Mouse (Mus musculus) stomach, embryonic 14.5 days (tissue): ENCODE data around the gene Cd3eap. TPM values are rescaled to one million over a fixed set of nuclear protein-coding genes. Genes with fewer than 3 reads are reported as not detected.
A peak's percentile ranks its signal among the peaks of the same experiment; 100 is the strongest.

Source experiments
- ATAC-seq: fragments of 200-750 bp; cut with Nextera tagmentation; 2 replicates; pipeline ENCODE4 v1.8.0; 2017; ENCODE audit warnings: low read depth, moderate TSS enrichment; ENCODE audit not compliant: insufficient number of reproducible peaks, insufficient read depth, low FRiP score
- H3K27ac ChIP-seq: fragments of 300-500 bp; sonication (generic); 2 replicates; pipeline ENCODE4 v1.5.1; 2014; ENCODE audit warnings: mild to moderate bottlenecking, low read length, moderate library complexity, mixed read lengths
- H3K27me3 ChIP-seq: fragments of 300-500 bp; sonication (generic); 2 replicates; pipeline ENCODE4 v1.6.1; 2014; ENCODE audit warnings: low read length, control low read depth, mixed read lengths; ENCODE audit not compliant: control insufficient read depth, insufficient read depth
- H3K36me3 ChIP-seq: fragments of 300-500 bp; sonication (generic); 2 replicates; pipeline ENCODE4 v1.6.1; 2014; ENCODE audit warnings: mild to moderate bottlenecking, control low read depth, low read length, moderate library complexity, mixed read lengths; ENCODE audit not compliant: control insufficient read depth, insufficient read depth
- H3K4me1 ChIP-seq: fragments of 300-500 bp; sonication (generic); 2 replicates; pipeline ENCODE4 v1.6.1; 2014; ENCODE audit warnings: low read length, control low read depth, mixed read lengths; ENCODE audit not compliant: control insufficient read depth, insufficient read depth
- H3K4me2 ChIP-seq: fragments of 300-500 bp; sonication (generic); replicated peaks from 2 replicates; pipeline ENCODE4 v1.6.1; 2014; ENCODE audit warnings: low read depth, low read length, control low read depth
- H3K4me3 ChIP-seq: fragments of 300-500 bp; sonication (generic); 2 replicates; pipeline ENCODE4 v1.5.1; 2014; ENCODE audit warnings: low read depth, low read length, control low read depth
- H3K9ac ChIP-seq: fragments of 300-500 bp; sonication (generic); replicated peaks from 2 replicates; pipeline ENCODE4 v1.6.1; 2014; ENCODE audit warnings: low read depth, mild to moderate bottlenecking, control low read depth, low read length, moderate library complexity, mixed read lengths
- H3K9me3 ChIP-seq: fragments of 300-500 bp; sonication (generic); 2 replicates; pipeline ENCODE4 v1.6.1; 2016; ENCODE audit warnings: low read depth, low read length, control low read depth; ENCODE audit not compliant: control insufficient read depth
- WGBS: fragments of 180-500 bp; shearing (Covaris S2); extraction: QIAGEN DNeasy Blood & Tissue Kit; methylation state at CpG from one replicate; pipeline ENCODE4 v1.1.7; 2014; 5-methylcytosine and 5-hydroxymethylcytosine counted together
- polyA plus RNA-seq: library from polyadenylated mRNA; unstranded; fragments of >200 nt; fragmentation: Nextera tagmentation; extraction: Ambion mirVana; gene quantifications from 2 replicates; pipeline ENCODE4 v1.2.1, GENCODE M21; 2014

Gene Cd3eap
- polyA plus RNA-seq, 1 experiment from 2014 or later, result 23.9 TPM

GRCm38 (mm10) chr7:19359892-19360641 lies 784 bp upstream of the Cd3eap start:
- Histone ChIP-seq H3K9ac (peak overlapping the region; percentile 60), H3K27ac (peak overlapping the region; percentile 59), H3K4me3 (peak overlapping the region; percentile 82), H3K4me2 (peak overlapping the region; percentile 96), H3K36me3 (peaks cover 15% of the 10 kb centered on the region), H3K9me3 (no peaks in the 10 kb centered on the region), H3K4me1 (peaks cover 20% of the 10 kb centered on the region), H3K27me3 (no peaks in the 10 kb centered on the region)
- ATAC-seq, result peak; percentile 73
- WGBS, result under 1% methylated on average over 45 of the region's 45 CpGs

- Histone ChIP-seq H3K4me1 (peaks cover 20% of the 10 kb centered on the region), H3K4me3 (peak overlapping the region; percentile 82), H3K9ac (peak overlapping the region; percentile 60), H3K36me3 (peaks cover 24% of the 10 kb centered on the region), H3K27me3 (no peaks in the 10 kb centered on the region), H3K9me3 (no peaks in the 10 kb centered on the region), H3K4me2 (peak overlapping the region; percentile 96), H3K27ac (no peak overlapping the region)
- ATAC-seq, result no peak
- WGBS, result 15% methylated on average over 13 of the region's 13 CpGs
Observed at GRCm38 (mm10) chr7:19358634-19359033, 649 bp downstream of the Cd3eap start.

DNA sequence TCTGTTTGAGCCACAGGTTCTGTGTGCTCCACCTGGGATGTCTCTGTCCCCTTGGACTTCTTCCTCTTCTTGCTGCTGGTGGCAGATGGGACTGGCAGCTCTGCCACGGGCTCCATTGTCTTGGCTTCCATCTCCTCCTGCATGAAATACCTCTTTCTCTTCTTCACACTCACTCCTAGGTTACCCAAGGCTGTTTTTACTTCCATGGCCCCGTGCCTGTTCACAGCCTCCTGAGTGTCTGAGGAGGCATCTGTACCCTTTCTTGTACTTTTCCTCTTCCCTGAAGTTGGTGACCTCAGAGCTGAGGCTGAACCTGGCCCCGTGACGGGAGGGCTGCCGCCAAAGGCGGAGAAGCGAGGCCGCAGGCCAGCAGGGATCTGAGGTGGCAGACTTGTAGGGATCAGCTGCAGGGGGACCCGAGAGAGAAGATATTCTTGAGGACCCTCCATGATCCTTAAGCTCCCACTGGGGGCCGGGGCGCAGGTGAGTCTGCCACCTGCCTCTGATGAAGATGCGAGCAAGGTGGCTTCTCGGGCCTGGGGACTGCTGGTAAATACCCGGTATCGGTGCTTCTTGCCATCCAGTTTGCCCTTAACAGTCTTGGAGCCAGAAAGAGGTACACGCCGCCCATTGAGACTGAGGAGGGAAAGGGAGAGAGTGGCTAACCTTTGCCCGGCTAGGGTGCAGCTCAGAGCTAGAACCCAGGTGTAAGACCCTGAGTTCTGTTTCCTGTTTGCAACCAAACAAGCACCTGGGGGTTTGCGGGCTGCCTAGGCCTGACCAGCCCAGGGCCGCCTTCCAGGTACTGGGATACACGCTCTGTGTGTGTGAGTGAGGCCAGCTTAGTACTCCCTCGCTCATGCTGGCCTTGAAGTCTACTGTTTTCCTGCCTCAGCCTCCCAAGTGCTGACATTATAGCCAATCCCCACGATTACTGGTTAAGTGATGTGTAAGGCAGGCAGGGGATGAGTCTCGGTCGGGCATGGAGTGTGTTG lies 1.6 kb downstream of the Cd3eap start:
- peaks cover 20% of the 10 kb centered on the region for H3K4me1 ChIP-seq
- WGBS, result 92% methylated on average over 25 of the region's 25 CpGs
- peak overlapping the region; percentile 82; the same call in 1 of the 2 replicates for H3K4me3 ChIP-seq
- H3K27ac ChIP-seq, result no peak overlapping the region
- H3K27me3 ChIP-seq, result no peaks in the 10 kb centered on the region
- peak overlapping the region; percentile 96 for H3K4me2 ChIP-seq
- no peak for ATAC-seq
- peaks cover 32% of the 10 kb centered on the region for H3K36me3 ChIP-seq
- H3K9ac ChIP-seq, result peak overlapping the region; percentile 60; the same call in 1 of the 2 replicates
- H3K9me3 ChIP-seq, result no peaks in the 10 kb centered on the region

GRCm38 (mm10) chr7:19356311-19356710 lies 3.0 kb downstream of the Cd3eap start:
- no peaks in the 10 kb centered on the region for H3K27me3 ChIP-seq
- no peak for ATAC-seq
- H3K4me1 ChIP-seq, result peaks cover 10% of the 10 kb centered on the region; the same call in 1 of the 2 replicates
- no peak overlapping the region for H3K27ac ChIP-seq
- 63% methylated on average over 10 of the region's 10 CpGs for WGBS
- peaks cover 40% of the 10 kb centered on the region for H3K36me3 ChIP-seq
- H3K9ac ChIP-seq, result no peak overlapping the region
- no peak overlapping the region for H3K4me2 ChIP-seq
- H3K9me3 ChIP-seq, result no peaks in the 10 kb centered on the region
- H3K4me3 ChIP-seq, result no peak overlapping the region

- H3K27me3 ChIP-seq, result no peaks in the 10 kb centered on the region
- H3K9me3 ChIP-seq, result no peaks in the 10 kb centered on the region
- no peak overlapping the region for H3K9ac ChIP-seq
- no peak for ATAC-seq
- no peak overlapping the region for H3K27ac ChIP-seq
- no peak overlapping the region for H3K4me3 ChIP-seq
- WGBS, result 90% methylated on average over 5 of the region's 5 CpGs
- H3K4me1 ChIP-seq, result peaks cover 7% of the 10 kb centered on the region; the same call in 1 of the 2 replicates
- H3K4me2 ChIP-seq, result no peak overlapping the region
- peaks cover 49% of the 10 kb centered on the region for H3K36me3 ChIP-seq
Observed at GRCm38 (mm10) chr7:19354991-19355390, 4.3 kb downstream of the Cd3eap start.

- 92% methylated on average over 8 of the region's 8 CpGs for WGBS
- H3K9ac ChIP-seq, result no peak overlapping the region
- H3K27me3 ChIP-seq, result no peaks in the 10 kb centered on the region
- no peak overlapping the region for H3K4me3 ChIP-seq
- H3K9me3 ChIP-seq, result no peaks in the 10 kb centered on the region
- peaks cover 46% of the 10 kb centered on the region for H3K36me3 ChIP-seq
- H3K4me1 ChIP-seq, result peaks cover 9% of the 10 kb centered on the region
- no peak overlapping the region for H3K27ac ChIP-seq
- no peak for ATAC-seq
- no peak overlapping the region for H3K4me2 ChIP-seq
Observed at GRCm38 (mm10) chr7:19350221-19350620, 9.1 kb downstream of the Cd3eap start.

DNA sequence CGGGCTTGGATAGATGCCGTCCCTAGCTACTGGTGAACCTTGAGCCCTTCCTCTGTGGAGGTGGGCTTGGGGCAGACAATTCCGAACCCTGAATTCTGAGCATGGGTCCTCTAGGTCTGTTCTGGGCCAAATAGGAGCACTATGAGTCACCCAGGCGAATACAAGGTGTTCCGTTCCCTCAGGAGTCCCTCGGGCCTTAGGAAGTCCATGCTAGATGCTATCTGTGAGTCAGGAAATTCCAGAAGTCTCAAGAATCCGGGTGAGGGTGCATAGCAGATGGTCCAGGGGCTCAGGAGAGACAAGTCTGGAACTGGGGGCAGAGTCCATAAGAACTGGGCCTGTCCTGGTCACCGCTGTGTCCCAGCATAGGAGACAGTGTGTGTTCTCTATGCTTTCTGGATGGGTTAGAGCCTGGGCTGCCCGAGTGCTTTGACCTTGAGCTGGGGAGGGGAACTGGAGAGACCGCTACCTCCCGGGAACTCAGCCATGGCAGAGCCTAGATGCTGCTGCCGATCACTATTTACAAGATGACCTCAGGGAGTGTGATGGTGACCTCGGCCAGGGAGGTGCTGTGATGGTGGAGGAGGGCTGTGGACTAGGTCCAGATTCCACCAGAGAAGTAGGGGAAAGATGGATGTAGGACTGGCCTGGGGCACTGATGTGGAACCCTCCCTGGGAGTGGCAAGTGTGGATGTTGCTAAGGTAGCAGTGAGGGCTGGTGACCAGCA lies 9.9 kb downstream of the Cd3eap start:
- no peak for ATAC-seq
- Histone ChIP-seq H3K4me2 (no peak overlapping the region), H3K4me1 (peaks cover 10% of the 10 kb centered on the region), H3K27ac (no peak overlapping the region), H3K4me3 (no peak overlapping the region), H3K9me3 (no peaks in the 10 kb centered on the region), H3K36me3 (peaks cover 38% of the 10 kb centered on the region), H3K9ac (no peak overlapping the region), H3K27me3 (no peaks in the 10 kb centered on the region)
- WGBS, result 85% methylated on average over 13 of the region's 13 CpGs
